17 mouse cellular contexts compared by ENCODE assay signal in genomic region chr8:92743108-92743507, GRCm38 (mm10).
DNase-seq lines count a peak whose midpoint lies in the region; ATAC-seq and TF ChIP-seq lines count a peak whose summit lies in the region.
"Had no signal": no experiment of that assay in that cellular context is flagged by ENCODE, and none has a peak within 500 bp of the region (broad histone marks: within the 10 kb centered on the region; RNA-seq: fewer than 3 reads in every experiment).

No protein-coding gene starts in this region.

- 12% methylated on average over 12 of the region's 12 CpGs for WGBS in forebrain, embryonic 13.5 days
- WGBS in midbrain, embryonic 12.5 days = 11% methylated on average over 12 of the region's 12 CpGs

- H3K4me2 ChIP-seq in forebrain, embryonic 13.5 days = 0 out of 2 replicates have a peak overlapping the region, but pooled peaks have one; percentile 4
- peak overlapping the region; percentile 21 for H3K4me2 ChIP-seq in midbrain, embryonic 12.5 days (replicated peaks)
- H3K4me2 ChIP-seq: embryonic facial prominence, embryonic 13.5 days; intestine, embryonic 15.5 days; liver, embryonic 12.5 days had no signal

- DNase-seq in ZHBTc4 (ENCODE audit: low read depth, low spot score) = peak; percentile 45
- no peak for DNase-seq in cerebellum, postnatal 14 days
- DNase-seq in lung, adult 18-20 months = no peak
- no peak for DNase-seq in cerebellum, postnatal 10 days
- DNase-seq: cerebellum, adult 9-11 months; heart, postnatal 14 days; kidney, postnatal 25 days; left cerebral cortex, postnatal 4 days; right cerebral cortex, adult 18-20 months had no signal

- no peaks in the 10 kb centered on the region for H3K9me3 ChIP-seq in ES-Bruce4 (replicated peaks; ENCODE audit: control insufficient read depth, insufficient read depth, low read length, poor library complexity, severe bottlenecking)
- no peaks in the 10 kb centered on the region for H3K9me3 ChIP-seq in forebrain, embryonic 13.5 days (replicated peaks)
- H3K9me3 ChIP-seq in midbrain, embryonic 12.5 days = no peaks in the 10 kb centered on the region
- H3K9me3 ChIP-seq: embryonic facial prominence, embryonic 13.5 days; intestine, embryonic 15.5 days; liver, embryonic 12.5 days had no signal

- H3K4me3 ChIP-seq in ES-Bruce4 (ENCODE audit: low read depth, low read length) = no peak overlapping the region
- no peak overlapping the region for H3K4me3 ChIP-seq in forebrain, embryonic 13.5 days
- no peak overlapping the region for H3K4me3 ChIP-seq in midbrain, embryonic 12.5 days
- H3K4me3 ChIP-seq: embryonic facial prominence, embryonic 13.5 days; intestine, embryonic 15.5 days; liver, embryonic 12.5 days had no signal

- no peak overlapping the region for H3K27ac ChIP-seq in ES-Bruce4 (ENCODE audit: insufficient read depth, low read length)
- 0 out of 2 replicates have a peak overlapping the region, but pooled peaks have one; percentile 2 for H3K27ac ChIP-seq in forebrain, embryonic 13.5 days
- H3K27ac ChIP-seq in midbrain, embryonic 12.5 days (replicated peaks) = peak overlapping the region; percentile 66
- H3K27ac ChIP-seq: embryonic facial prominence, embryonic 13.5 days; intestine, embryonic 15.5 days; liver, embryonic 12.5 days had no signal

- no peak for TF ChIP-seq POLR2A in ES-Bruce4 (IDR thresholded peaks at IDR 0.05; ENCODE audit: insufficient read depth, low read length)

- 0 out of 2 replicates have a peak, but pooled peaks have one; percentile 10 for TF ChIP-seq EP300 in ES-Bruce4 (IDR thresholded peaks at IDR 0.05; ENCODE audit: insufficient read depth, low read depth, low read length)

- no peaks in the 10 kb centered on the region for H3K4me1 ChIP-seq in ES-Bruce4 (ENCODE audit: control insufficient read depth, insufficient read depth, low read length)
- peaks cover 33% of the 10 kb centered on the region for H3K4me1 ChIP-seq in forebrain, embryonic 13.5 days
- H3K4me1 ChIP-seq in midbrain, embryonic 12.5 days = peaks cover 45% of the 10 kb centered on the region
- H3K4me1 ChIP-seq: intestine, embryonic 15.5 days; liver, embryonic 12.5 days had no signal

- H3K36me3 ChIP-seq in ES-Bruce4 (ENCODE audit: control insufficient read depth, insufficient read depth, low read length, poor library complexity, severe bottlenecking) = no peaks in the 10 kb centered on the region
- no peaks in the 10 kb centered on the region for H3K36me3 ChIP-seq in forebrain, embryonic 13.5 days (ENCODE audit: poor library complexity, severe bottlenecking)
- H3K36me3 ChIP-seq in midbrain, embryonic 12.5 days = no peaks in the 10 kb centered on the region
- H3K36me3 ChIP-seq: embryonic facial prominence, embryonic 13.5 days; intestine, embryonic 15.5 days; liver, embryonic 12.5 days had no signal

- TF ChIP-seq CTCF in ES-Bruce4 (IDR thresholded peaks at IDR 0.05; ENCODE audit: low read depth, low read length) = no peak

- no peak for ATAC-seq in forebrain, embryonic 13.5 days
- peak; percentile 69 for ATAC-seq in midbrain, embryonic 12.5 days (ENCODE audit: low FRiP score, low read depth)
- ATAC-seq: CD4-positive, CD25-positive, alpha-beta regulatory T cell, adult 4 months; intestine, embryonic 15.5 days; liver, embryonic 12.5 days; lung, postnatal 0 days had no signal

- no peak overlapping the region for H3K9ac ChIP-seq in ES-Bruce4 (ENCODE audit: low read depth, poor library complexity, severe bottlenecking)
- no peak overlapping the region for H3K9ac ChIP-seq in forebrain, embryonic 13.5 days
- H3K9ac ChIP-seq in midbrain, embryonic 12.5 days (replicated peaks) = no peak overlapping the region
- H3K9ac ChIP-seq: embryonic facial prominence, embryonic 13.5 days; intestine, embryonic 15.5 days; liver, embryonic 12.5 days had no signal

- peaks cover 3% of the 10 kb centered on the region for H3K27me3 ChIP-seq in ES-Bruce4 (ENCODE audit: control insufficient read depth, insufficient read depth, low read length, poor library complexity, severe bottlenecking)
- peaks cover 14% of the 10 kb centered on the region; the same call in 1 of the 2 replicates for H3K27me3 ChIP-seq in forebrain, embryonic 13.5 days
- peaks cover 33% of the 10 kb centered on the region for H3K27me3 ChIP-seq in midbrain, embryonic 12.5 days
- H3K27me3 ChIP-seq: embryonic facial prominence, embryonic 13.5 days; intestine, embryonic 15.5 days; liver, embryonic 12.5 days had no signal
